Mouse (Mus musculus): ENCODE data around the gene Tars2.

Tars2 gene

DNA sequence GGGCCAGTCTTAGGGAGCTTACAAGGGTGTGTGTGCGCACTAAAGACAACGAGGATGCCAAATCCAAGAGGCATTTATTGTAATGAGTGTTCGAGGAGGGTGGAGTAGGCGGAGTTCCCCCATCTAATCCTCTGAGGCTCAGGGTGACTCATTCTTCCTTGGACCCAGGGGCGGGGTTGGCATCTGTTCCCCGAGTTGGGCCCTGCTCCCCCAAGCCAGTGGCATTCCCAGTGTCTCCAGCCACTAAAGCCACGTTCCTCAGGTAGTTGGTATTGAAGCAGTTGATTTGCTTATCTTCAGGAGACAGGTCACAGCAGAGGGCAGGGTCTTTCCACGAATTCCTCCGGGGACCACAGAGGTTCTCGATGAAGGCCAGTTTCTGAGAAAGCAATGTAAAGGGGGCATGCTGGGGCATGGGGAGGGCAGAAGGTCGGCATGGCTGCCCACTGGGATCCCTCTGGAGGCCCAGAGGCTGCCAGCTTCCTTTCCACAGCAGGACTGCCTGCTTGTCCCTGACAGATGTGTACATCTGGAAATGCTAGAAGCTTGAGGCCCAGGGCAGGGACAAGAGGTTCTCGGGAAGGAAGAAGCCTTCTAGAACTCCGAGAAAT lies 25.8 kb downstream of the Tars2 start:
- DNase-seq, result no peak

DNA sequence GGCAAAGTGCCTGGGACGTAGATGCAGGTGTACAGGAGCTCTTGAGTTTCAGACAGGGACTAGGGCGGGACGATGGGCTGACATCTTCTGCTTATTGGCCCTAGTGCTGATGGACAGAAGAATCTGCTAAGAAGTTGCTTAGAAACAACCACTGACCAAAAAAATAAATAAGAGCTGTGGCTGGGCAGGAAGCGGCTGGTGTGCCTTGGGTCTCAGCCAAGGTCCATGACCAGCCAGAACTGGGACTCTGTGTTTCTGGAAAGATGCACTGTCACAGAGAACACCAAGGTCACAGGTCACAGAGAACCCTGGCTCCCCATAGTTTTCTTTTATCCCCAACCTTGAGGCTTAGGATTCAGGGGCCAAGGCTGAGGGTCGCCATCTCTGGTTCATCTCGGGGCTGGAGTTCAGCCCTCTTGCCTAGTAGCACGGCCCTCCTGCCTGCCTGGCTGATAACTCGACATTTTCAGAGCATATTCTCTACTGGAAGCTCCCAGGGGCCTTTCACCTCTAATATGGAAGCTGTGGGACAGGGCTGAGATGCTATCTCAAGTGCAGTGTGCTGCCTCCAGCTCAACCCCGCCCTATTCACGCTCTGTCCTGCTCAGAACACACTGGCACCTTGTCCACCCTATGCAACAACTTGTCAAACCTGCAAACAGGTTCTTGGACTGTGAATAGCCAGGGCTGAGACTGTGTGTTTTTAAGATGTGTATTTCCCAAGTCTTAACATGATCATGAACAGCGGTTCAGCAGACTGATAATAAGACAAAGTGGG lies 27.1 kb downstream of the Tars2 start:
- DNase-seq, result peak; percentile 27 to 39

DNA sequence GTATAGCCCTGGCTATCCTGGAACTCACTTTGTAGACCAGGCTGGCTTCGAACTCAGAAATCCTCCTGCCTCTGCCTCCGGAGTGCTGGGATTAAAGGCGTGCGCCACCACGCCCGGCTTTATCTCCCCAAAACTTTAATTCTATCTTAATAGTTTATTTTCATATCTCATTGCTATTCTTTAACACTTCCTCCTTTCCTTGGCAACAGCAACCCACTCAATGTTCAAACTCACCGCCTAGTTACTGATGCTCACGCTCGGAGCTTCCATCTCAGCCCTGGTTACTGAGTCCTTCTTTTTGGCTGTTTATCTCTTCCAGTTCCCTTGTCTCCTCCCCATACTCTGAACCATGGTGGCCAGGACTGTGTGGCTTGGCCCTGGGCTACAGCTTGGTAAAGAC lies 27.7 kb downstream of the Tars2 start:
- no peak for DNase-seq

DNA sequence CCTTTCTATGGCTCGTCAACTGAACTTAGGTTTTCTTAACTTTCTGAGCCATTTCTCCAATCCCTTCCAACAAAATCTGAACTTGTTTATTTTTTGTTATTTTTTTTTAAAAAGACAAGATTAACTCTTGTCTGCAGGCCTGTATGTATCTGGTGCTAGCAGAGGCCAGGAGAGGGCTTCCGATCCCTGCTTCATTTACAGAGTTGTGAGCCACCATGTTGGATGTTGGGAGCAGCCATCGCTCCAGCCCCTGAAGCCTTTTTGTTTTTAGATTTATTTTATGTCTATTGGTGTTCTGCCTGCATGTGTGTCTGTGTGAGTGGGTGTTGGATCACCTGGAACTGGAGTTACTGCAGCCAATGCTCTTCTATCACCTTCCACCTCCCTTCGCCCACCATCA lies 28.2 kb downstream of the Tars2 start:
- DNase-seq, result no peak

DNA sequence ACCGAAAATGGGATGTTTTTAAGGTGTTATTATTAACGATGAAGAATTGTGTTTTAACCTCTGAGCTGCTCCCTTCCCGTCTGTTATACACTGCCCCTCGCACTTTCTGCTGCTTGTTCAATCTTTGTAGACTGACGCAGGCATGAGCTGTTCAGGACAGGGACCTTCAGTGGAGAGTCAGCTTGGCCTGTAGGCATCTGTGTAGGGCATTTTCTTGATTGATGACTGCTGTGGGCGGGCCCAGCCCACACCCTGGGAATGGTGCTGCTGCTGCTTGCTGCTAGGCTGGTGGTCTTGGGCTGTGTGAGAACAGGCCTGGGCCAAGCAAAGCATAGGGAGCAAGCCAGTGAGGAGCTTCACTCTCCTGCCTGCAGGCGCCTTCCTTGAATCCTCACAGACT lies 29.6 kb downstream of the Tars2 start:
- DNase-seq, result no peak

DNA sequence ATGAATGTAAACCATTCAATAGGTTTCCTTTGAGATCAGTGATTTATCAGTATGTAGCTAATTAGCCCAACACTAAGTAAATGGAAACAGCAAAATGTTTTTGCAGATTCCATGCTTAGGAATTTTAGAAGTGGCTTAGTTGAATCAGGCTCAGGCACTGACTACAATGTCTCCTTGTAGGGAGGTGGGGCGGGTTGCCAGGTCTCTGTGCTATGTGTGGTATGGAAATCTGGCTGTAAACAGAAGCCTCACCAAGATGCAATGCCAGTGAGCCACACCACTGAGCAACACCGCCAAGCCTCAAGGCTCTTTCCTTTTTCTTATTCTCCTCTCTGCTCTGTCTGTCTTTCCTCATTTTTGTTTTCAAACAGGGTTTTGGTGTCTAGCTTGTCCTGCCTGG lies 31.1 kb downstream of the Tars2 start:
- DNase-seq, result no peak

DNA sequence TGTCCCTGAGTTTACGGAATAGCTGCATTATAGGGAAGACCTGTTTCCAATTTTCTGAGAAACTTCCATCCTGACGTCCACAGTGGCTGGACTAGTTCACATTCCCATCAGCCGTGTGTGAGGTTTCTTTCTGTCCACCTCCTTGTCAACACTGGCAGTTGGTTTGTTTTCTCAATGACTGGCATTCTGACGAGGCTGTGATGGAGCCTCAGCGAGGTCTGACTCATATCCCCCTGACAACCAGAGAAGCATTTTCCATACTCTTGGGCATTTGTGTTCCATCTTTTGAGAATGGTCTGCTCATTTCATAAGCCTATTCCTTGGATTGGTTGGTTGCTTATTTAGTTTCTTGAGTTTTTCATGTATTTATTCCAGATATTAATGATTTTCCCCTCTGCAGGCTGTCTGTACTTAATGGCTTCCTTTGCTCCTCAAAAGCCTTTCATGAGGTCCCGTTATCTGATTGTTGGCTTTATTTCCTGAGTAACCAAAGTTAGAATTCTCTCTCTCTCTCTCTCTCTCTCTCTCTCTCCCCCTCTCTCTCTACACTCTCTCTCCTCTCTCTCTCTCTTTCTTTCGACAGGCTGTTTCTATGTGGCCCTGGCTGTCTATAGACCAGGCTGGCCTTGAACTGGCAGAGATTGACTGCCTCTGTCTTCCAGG lies 33.2 kb downstream of the Tars2 start:
- DNase-seq, result no peak

DNA sequence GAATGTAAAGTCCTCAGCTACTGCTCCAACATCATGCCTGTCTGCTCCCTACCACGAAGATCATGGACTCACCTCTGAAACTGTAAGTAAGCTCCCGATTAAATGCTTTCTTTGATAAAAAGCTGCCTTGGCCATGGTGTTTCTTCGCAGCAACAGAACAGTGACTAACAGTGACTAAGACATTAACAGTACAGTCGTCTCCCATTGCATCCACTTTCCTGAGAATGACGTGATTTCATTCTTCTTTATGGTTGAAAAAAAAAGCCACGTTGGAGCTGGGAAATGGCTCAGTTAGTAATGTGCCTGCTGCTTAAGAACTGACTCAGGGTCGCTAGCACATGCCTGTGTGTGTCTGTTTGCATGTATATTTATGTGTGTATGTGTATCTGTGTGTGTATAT lies 34.1 kb downstream of the Tars2 start:
- no peak for DNase-seq

DNA sequence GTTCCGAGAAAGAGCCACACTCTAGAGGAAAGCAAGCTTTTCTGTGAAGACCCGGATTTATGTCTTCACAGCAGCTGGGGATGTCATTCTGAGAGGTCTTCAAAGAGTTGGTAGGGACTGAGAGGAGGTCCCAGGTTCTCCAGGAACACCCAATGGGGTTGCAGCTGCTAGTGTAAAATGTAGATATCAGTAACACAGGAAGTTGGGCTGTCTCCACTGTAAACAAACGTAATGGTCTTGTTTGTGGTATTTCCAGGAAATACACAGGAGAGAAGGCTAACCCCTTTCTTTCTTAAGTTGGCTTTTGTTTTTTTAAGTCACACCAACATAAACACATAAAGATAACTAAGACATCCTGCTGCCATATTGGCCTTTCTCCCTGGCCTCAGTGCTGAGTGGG lies 37.6 kb downstream of the Tars2 start:
- no peak for DNase-seq

DNA sequence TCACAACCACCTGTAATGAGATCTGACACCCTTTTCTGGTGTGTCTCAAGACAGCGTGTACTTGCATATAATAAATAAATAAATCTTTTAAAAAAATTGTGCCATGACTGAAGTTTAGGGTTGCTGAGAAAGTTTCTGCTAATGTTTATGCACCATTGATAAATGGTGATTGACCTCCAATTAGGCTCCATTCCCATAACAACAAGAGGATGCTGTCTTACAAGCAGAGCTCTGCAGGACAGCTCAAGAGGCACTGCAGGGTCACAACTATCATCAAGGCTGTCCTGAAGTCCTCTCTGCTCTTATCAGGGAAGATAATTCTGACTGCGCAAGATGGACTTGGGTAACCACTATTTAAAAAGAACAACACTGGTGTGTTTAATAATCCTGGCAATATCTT lies 41.9 kb downstream of the Tars2 start:
- DNase-seq, result no peak

DNA sequence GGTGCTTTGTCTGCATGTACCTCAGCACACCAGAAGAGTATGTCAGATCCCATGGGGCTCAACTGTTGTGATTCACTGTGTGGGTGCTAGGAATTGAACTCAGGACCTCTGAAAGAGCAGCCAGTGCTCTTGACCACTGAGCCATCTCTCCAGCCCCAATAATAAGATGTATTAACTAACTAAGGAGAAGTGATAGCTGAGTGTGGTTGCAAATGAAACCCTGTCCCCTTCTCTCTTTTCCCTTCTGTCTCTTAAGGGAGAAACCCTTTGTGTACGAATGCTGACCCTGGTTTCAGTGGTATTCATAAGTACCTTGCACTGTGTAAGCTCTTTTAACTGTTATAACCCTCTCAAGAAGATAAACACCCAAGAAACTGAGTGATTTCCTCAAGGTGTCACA lies 43.9 kb downstream of the Tars2 start:
- DNase-seq, result no peak

DNA sequence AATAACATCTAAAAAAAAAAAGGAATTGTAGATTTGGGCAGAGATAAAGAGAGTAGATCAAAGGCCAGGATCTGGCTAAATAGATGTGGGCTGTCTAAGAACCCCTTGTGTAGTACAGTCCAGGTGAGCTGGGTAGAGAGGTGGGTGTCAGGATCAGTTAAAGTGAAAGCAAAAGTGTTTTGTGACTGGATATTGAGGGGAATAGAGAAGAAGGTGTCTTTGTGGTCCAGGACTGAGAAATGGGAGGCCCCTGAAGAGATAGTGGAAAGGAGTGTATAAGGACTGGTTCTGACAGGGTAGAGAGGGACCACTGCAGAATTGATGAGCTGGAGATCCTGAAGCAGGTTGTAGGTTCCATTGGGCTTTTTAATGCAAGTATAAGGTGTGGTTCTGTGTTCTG lies 50.0 kb downstream of the Tars2 start:
- DNase-seq, result no peak

DNA sequence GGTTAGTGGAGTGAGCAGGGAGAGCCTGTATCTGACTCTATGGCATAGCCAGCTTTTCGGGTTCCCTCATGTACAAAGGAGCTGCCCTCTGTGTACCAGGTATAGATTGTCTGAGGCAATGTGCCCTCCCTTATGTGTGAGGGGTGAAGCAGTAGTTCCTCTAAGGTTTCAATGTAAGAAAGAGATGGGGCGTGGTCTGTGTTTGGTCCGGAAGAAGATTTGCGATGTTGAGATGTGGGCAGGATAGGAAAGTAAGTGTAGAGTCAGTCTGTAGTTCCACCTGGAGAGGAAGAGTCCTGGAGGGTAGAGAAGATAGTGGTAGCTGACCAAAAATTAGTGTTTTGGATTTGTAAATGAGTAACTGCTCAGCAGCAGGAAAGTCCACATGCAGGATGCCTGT lies 51.0 kb downstream of the Tars2 start:
- DNase-seq, result no peak

DNA sequence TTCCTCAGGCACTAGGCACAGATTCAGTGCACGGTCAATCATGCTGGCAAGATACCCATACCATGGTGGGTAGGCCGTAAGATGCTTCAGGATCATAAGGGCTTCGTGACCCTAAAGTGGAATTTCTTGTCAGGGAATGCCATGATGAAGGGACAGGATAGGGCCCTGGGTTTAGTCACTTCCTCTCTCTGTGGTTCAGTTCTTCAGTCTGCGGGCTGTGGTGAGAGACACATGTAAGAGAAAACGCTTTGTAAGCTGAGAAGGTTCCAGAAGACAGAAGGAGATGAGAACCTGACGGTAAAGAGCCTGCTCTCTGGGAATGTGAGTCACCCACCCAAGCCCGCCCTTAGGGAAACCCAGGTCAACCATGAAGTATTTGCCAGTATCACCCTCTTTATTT lies 52.5 kb downstream of the Tars2 start:
- no peak for DNase-seq

DNA sequence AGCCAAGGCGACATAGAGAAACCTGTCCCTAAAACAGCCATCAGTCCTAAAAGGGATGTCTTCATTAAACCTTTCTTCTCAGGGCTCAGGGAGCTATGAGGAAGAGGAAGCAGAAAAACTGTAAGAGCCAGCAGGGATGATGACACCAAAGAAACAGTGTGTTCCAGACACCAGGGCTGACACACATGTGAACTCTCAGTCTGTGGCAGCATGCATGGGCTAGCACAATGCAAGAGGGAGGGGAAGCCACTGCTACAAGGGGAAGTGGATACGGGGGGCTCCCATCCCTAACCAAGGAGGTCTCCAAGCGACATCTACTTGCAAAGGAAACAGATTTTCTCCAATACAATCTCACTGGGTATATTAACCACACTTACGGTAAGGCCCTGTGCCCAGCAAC lies 53.7 kb downstream of the Tars2 start:
- DNase-seq, result no peak

DNA sequence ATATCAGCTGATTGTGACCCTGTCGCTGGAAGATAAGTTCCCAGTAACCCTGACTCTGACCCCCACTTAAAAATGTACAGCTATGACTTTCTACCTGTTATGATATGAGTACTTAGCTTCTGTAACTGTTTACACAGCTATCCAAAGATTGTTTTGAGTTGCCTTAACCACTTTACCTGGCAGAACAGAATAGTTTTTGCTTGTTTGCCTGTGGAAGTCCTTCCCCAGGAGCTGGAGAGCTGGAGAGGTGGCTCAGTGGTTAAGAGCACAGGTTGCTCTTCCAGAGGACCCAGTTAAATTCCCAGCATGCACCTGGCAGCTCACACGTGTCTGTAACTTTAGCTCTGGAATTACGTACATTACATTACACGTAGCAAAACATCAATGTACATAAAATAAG lies 55.4 kb downstream of the Tars2 start:
- DNase-seq, result no peak

DNA sequence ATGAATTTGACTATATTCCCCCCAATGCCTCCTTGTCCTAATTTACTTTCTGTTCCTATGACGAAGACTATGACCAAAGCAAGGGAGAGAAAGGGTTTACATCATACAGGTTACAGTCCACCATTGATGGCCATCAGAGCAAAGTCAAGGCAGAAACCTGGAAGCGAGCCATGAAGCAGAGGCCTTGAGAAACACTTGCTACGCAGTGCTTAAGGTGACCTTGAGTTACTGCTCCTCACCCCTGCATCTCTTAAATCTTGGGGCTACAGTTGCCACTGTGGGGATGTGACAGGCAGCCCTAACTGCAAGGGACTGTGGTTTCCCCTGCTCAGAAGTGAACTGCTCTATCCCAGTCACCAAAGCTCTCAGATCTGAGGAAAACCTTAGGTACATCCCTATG lies 56.7 kb downstream of the Tars2 start:
- no peak for DNase-seq

DNA sequence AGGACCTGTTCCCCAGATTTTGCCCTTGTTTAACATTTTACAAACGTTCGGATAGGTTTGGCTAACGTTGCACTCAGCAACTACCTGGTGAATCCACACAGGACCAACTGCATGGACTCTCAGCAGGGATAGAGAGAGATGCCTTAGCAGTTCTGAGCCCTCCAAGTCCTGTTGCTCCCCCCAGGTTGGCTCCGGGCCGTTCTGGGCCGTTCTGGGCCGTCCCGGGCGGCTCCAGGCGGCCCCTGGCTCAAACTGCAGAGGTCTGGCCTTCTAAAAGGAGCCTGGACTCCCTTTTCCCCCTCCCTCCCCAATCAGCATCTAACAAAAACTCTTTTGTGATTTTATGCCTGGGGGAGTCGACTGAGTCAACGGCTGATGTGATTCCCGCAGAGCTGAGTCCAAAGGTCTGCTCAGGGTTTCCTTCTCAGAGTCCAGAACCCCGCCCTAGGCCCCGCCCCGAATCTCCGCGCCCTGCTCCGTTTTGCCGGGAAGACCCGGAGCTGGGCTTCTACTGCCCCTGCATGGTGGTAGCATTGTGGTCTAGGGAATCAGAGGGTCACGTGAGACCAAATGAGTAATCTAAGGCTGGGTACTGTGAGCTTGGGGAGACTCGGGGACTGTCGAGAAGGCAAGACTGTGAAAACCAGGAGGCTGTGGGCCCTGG lies 58.0 kb downstream of the Tars2 start:
- peak; percentile 80 to 82 for DNase-seq

DNA sequence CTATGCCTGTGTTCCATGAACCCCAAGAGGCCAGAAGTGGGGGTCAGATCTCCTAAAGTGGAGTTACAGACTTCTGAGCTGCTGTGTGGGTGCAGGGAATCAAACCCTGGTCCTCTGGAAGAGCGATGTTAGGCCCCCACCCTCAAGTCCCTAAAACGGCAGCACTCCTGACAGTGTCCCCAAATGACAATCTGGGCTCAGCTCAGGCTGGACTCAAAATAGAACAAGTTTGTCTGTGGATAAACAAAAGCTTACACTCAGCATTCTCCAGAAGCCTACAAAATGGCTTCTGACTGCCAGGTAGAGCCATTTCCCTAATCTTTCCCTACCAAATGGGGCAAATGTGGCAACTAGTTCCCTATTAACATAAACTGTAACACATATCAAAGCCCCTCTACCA lies 58.9 kb downstream of the Tars2 start:
- DNase-seq, result no peak

DNA sequence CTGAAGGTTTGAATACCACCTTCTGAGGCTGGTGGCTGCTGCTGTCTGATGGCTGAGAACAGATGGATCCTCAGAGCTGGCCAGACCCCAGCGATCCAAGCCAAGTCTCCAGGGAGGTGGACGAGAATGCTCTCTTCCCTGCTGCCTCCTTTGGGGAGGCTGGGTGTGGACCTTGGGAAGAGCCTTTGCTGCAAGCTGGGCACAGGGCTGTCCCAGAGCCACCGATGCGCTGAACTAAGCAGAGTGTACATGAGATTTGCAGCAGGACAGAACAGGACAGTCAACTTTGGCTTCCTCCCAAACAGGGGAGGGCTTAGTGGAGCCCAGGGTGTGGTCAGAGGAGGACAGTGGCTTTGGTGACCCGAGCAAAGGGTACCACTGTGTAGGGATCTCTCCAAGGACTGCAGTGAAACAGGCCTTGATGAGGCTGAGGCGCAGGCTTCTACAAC lies 59.7 kb downstream of the Tars2 start:
- no peak for DNase-seq

DNA sequence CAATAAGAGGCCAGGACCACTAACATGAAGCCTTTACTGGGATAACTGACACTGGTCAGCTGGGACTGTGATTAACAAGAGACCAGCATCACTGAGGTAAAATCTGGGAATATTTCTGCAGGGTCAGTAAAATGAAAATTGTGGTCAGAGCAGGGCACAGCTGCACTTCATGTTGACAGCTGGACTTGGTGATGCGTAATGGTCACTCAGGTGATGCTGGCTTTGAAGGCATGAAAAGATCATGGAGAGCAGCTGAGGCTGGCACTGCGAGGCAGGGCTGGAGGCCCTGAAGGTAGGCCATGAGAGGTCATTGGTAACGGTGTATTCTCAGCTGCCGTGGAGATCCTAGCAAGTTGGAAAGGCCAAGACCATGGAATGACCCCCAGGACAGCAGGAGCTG lies 61.7 kb downstream of the Tars2 start:
- DNase-seq, result no peak

DNA sequence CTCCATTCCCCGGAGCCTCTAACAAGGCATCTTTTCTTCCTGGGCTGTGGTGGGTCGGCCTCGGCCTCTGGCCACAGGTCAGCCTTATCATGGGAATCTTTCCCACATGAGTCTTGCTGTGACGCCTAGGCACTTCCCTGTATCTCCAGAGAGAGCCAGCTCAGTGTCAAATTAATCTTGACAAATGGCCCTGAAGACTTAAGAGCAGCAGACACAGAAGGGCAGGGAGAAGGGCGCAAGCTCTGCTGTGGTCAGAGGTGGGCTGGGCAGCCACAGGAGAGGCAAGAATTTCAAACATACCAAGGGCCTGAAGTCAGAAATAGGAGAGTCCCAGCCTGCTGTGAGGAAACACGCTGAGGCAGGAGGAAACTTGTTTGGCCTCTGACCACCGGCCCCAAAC lies 63.6 kb downstream of the Tars2 start:
- peak in 1 of 2 experiments; percentile 47 for DNase-seq

DNA sequence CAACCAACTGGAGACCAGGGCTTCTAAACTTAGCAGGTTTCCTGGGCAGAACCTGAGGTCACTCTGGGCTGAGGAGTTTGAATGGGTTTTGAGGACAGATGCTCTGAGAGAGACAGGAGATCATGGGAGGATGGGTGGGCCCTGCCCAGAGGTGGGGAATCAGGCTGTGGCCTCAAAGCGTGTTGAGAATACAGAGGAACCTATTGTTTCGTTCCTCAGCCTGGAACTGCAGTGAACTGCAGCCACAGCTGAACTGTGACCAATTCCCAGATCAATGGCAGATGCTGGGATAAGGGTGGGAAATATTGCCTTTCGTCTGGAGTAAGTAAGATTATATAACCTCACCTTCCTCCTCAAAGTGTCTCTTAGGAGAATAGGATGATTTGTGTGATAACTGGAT lies 64.2 kb downstream of the Tars2 start:
- DNase-seq, result no peak
